Mouse (Mus musculus): ENCODE results near the gene Dst. TPM values are rescaled to one million over a fixed set of nuclear protein-coding genes. Genes with fewer than 3 reads are reported as not detected.

Gene Dst
- polyA plus RNA-seq, 1 experiment from 2014 or later, result 25.9 TPM

- Histone ChIP-seq H3K27ac (peak overlapping the region; percentile 45; the same call in 1 of the 2 replicates), H3K9me3 (no peaks in the 10 kb centered on the region), H3K4me1 (replicated peaks) (peaks cover 51% of the 10 kb centered on the region), H3K27me3 (ENCODE audit: insufficient read depth, poor library complexity, severe bottlenecking) (peaks cover 3% of the 10 kb centered on the region; the same call in 1 of the 2 replicates), H3K4me3 (peak overlapping the region; percentile 51), H3K36me3 (0 out of 2 replicates have a peak, but pooled peaks cover 5% of the 10 kb centered on the region)
- 35% methylated on average over 14 of the region's 14 CpGs for WGBS
- DNase-seq (ENCODE audit: low spot score), result peak; percentile 15
Observed at GRCm38 (mm10) chr1:34237211-34237610, 329.2 kb downstream of the Dst start.

- Histone ChIP-seq H3K4me1 (replicated peaks) (peaks cover 51% of the 10 kb centered on the region), H3K27me3 (ENCODE audit: insufficient read depth, poor library complexity, severe bottlenecking) (peaks cover 3% of the 10 kb centered on the region; the same call in 1 of the 2 replicates), H3K27ac (peak overlapping the region; percentile 45; the same call in 1 of the 2 replicates), H3K4me3 (peak overlapping the region; percentile 51), H3K9me3 (no peaks in the 10 kb centered on the region), H3K36me3 (peaks cover 10% of the 10 kb centered on the region)
- 43% methylated on average over 12 of the region's 12 CpGs for WGBS
- DNase-seq (ENCODE audit: low spot score), result peak; percentile 15
Observed at GRCm38 (mm10) chr1:34237689-34238091, 329.7 kb downstream of the Dst start.

- 38% methylated on average over 6 of the region's 6 CpGs for WGBS
- Histone ChIP-seq H3K4me1 (replicated peaks) (peaks cover 49% of the 10 kb centered on the region), H3K4me3 (peak overlapping the region; percentile 51), H3K27ac (peak overlapping the region; percentile 45), H3K27me3 (ENCODE audit: insufficient read depth, poor library complexity, severe bottlenecking) (peaks cover 3% of the 10 kb centered on the region; the same call in 1 of the 2 replicates), H3K9me3 (no peaks in the 10 kb centered on the region), H3K36me3 (peaks cover 15% of the 10 kb centered on the region)
- peak; percentile 10 for DNase-seq (ENCODE audit: low spot score)
Observed at GRCm38 (mm10) chr1:34238231-34238630, 330.2 kb downstream of the Dst start.

DNA sequence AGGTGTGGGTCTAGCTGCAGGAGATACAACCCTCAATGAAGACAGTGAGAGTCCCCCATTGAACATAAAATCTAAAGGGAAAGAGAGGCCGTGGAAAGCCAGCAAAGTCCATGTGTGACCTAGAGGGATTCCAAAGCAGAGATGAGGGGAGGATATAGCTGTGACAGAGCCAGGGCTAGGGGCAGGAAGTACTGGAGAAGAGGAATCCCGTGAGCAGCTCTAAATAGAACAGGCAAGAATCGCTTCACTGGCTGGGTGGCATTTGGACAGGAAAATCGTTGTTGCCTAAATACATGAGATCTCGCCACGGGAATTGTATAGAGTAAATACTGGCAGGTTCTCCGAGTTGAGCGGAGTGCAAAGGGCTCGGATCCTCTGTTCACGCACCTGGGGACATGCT is 336.7 kb downstream of the Dst start:
- no peak overlapping the region for H3K27ac ChIP-seq
- H3K4me3 ChIP-seq, result no peak overlapping the region
- no peaks in the 10 kb centered on the region for H3K27me3 ChIP-seq (ENCODE audit: insufficient read depth, poor library complexity, severe bottlenecking)
- no peaks in the 10 kb centered on the region for H3K9me3 ChIP-seq
- H3K36me3 ChIP-seq, result peaks cover 67% of the 10 kb centered on the region
- DNase-seq (ENCODE audit: low spot score), result no peak
- no peaks in the 10 kb centered on the region for H3K4me1 ChIP-seq (replicated peaks)
- WGBS, result 91% methylated on average over 10 of the region's 10 CpGs

DNA sequence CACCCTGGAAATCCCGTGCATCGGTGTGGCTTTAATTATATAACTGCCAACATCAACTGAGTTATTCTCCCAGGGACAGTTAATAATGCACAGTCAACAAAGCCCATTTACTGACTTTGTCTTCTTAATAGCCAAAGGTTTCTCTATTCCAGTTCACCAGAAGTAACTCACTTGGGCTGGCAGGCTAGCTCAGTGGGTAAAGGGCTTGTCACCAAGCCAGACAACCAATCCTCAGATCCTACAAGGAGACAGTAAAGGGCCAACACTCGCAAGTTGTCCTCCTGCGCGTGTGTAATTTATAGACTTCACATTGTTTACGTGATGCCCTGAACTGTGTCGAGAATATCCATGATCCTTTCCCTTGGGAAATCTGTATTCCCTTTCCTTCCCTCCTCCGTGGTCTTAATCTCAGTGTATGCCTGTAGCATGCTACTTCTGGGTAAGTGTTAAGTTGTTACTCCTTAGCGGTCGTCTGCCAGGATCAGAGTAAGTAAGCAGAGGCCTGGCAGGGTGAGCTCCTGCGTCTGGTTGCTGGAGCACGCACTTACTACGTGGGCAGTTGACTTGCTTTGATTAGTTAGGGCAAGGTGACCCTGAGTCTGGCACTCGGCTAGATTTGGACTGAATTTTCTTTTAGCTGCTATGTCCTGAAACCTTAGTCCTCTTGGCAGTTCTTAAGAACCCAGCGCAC is 338.1 kb downstream of the Dst start:
- H3K27me3 ChIP-seq (ENCODE audit: insufficient read depth, poor library complexity, severe bottlenecking), result no peaks in the 10 kb centered on the region
- no peak for DNase-seq (ENCODE audit: low spot score)
- H3K4me3 ChIP-seq, result no peak overlapping the region
- H3K27ac ChIP-seq, result no peak overlapping the region
- WGBS, result 95% methylated on average over 15 of the region's 15 CpGs
- no peaks in the 10 kb centered on the region for H3K4me1 ChIP-seq (replicated peaks)
- no peaks in the 10 kb centered on the region for H3K9me3 ChIP-seq
- H3K36me3 ChIP-seq, result peaks cover 79% of the 10 kb centered on the region

DNA sequence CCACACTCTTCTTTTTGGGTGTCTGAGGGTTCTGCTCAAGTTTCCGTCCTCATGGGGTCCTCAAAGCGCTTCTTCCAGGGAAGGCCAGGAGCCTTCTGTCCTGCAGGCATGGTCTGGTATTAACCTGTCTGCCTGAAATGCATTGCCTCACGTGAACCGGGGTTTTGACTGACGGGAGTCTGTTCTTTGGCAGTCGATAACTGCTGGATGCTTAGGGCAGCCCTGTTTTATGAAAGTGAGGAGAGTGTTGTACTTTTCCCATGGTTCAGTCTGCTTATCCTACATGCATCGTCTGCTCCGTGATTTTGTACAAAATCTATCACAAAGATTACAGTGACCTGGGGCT is 338.6 kb downstream of the Dst start:
- Histone ChIP-seq H3K9me3 (no peaks in the 10 kb centered on the region), H3K4me1 (replicated peaks) (no peaks in the 10 kb centered on the region), H3K27ac (no peak overlapping the region), H3K4me3 (no peak overlapping the region), H3K27me3 (ENCODE audit: insufficient read depth, poor library complexity, severe bottlenecking) (no peaks in the 10 kb centered on the region), H3K36me3 (peaks cover 83% of the 10 kb centered on the region)
- 93% methylated on average over 8 of the region's 8 CpGs for WGBS
- DNase-seq (ENCODE audit: low spot score), result no peak

DNA sequence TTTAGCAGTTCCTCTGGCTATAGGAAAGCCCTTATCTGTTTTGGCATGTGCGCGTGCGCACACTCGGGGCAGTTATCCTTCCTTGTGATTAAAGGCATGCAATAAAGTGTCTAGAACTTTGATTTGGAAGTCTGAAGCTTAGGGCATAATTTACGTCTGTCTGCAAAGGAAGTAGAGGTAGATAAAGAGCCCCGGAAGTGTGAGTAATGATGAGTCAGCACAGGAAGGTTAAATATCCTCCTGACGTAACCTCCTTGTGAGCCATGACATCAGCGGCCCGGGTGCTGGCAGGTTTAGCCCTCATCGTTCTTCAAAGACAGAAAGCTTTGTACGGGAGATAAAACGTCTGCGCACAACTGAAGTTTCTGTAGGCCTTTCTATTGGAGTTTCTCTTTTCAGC is 343.1 kb downstream of the Dst start:
- WGBS, result 94% methylated on average over 13 of the region's 13 CpGs
- no peaks in the 10 kb centered on the region for H3K27me3 ChIP-seq (ENCODE audit: insufficient read depth, poor library complexity, severe bottlenecking)
- H3K36me3 ChIP-seq, result peaks cover 90% of the 10 kb centered on the region
- no peaks in the 10 kb centered on the region for H3K4me1 ChIP-seq (replicated peaks)
- no peak overlapping the region for H3K4me3 ChIP-seq
- no peak for DNase-seq (ENCODE audit: low spot score)
- H3K27ac ChIP-seq, result no peak overlapping the region
- no peaks in the 10 kb centered on the region for H3K9me3 ChIP-seq

DNA sequence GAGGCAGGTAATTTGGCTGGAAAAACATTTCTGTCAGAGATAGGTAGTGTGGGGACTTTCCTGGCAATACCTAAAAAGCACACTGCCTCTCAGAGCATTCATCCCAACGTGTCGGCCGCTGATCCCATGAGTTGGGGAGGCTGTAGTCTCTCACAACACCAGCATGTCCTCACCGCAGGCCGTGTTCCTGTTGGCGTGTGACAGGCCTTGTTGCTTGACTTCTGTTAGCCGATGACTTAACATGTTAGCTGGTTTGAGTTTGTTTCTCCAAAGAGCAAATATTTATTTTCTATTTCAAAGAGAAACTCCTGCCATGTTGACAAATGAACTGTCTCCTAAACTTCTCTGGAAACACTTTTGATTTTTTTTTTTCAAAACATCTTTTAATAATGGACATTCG is 344.2 kb downstream of the Dst start:
- no peak for DNase-seq (ENCODE audit: low spot score)
- H3K9me3 ChIP-seq, result no peaks in the 10 kb centered on the region
- H3K4me3 ChIP-seq, result no peak overlapping the region
- H3K27me3 ChIP-seq (ENCODE audit: insufficient read depth, poor library complexity, severe bottlenecking), result no peaks in the 10 kb centered on the region
- WGBS, result 90% methylated on average over 8 of the region's 8 CpGs
- H3K27ac ChIP-seq, result no peak overlapping the region
- H3K36me3 ChIP-seq, result peaks cover 94% of the 10 kb centered on the region
- H3K4me1 ChIP-seq (replicated peaks), result no peaks in the 10 kb centered on the region

DNA sequence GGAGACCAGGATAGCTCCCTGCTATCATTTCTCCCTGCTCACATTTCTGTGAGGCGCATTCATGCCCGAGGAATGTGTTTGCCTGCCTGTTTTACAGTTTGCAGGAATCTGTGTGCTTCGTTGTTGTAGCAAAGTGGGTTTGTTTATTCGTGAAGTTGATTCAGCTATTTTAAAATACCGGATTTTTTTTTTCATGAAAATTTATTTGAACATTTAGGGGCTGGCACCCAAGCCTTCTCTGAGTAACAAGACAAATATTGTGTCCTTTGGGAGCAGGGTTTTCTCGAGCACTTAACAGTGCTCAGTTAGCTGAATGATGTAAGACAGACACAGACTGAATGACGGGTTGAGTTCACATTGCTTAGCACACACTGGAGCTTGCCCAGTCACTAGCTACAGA is 345.9 kb downstream of the Dst start:
- Histone ChIP-seq H3K4me1 (replicated peaks) (no peaks in the 10 kb centered on the region), H3K36me3 (peaks cover 96% of the 10 kb centered on the region), H3K27ac (no peak overlapping the region), H3K9me3 (no peaks in the 10 kb centered on the region), H3K4me3 (no peak overlapping the region), H3K27me3 (ENCODE audit: insufficient read depth, poor library complexity, severe bottlenecking) (no peaks in the 10 kb centered on the region)
- no peak for DNase-seq (ENCODE audit: low spot score)
- WGBS, result 87% methylated on average over 7 of the region's 7 CpGs

DNA sequence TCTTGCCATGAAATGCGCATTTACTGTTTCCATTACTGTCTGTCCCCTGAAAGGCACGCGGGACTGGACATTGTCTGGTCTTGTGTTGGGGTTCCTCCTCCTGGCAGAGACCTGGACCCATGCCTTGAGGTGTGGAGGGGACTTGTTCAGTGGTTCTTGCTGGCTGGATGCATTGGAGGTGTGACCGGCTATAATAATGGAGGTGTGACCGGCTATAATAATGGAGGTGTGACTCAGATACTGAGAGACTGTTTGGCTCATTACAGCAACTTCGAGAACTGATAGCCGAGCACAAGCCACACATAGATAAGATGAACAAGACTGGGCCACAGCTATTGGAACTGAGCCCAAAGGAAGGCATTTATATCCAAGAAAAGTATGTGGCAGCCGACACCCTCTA is 351.9 kb downstream of the Dst start:
- Histone ChIP-seq H3K4me1 (replicated peaks) (no peaks in the 10 kb centered on the region), H3K4me3 (no peak overlapping the region), H3K36me3 (peaks cover 95% of the 10 kb centered on the region), H3K27me3 (ENCODE audit: insufficient read depth, poor library complexity, severe bottlenecking) (no peaks in the 10 kb centered on the region), H3K27ac (no peak overlapping the region), H3K9me3 (no peaks in the 10 kb centered on the region)
- no peak for DNase-seq (ENCODE audit: low spot score)
- WGBS, result 95% methylated on average over 8 of the region's 8 CpGs

DNA sequence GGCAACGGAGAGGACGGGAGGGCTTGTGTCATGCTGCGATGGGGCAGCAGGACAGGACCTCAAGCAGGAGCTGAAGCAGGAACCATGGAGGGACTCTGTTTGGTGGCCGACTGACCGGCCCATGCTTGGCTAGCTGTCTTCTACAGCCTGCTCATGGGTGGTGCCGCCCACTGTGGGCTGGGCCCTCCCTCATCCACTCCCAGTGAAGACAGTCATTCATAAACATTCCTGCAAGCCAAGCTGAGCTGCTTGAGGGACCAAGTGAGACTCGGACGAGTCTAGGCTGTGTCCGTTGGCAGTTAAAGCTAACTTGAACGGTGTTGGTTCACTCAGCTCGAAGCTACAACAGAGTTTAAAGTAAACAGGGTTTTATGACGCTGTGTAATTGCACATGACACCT is 353.0 kb downstream of the Dst start:
- no peak overlapping the region for H3K4me3 ChIP-seq
- no peaks in the 10 kb centered on the region for H3K4me1 ChIP-seq (replicated peaks)
- no peaks in the 10 kb centered on the region for H3K27me3 ChIP-seq (ENCODE audit: insufficient read depth, poor library complexity, severe bottlenecking)
- no peaks in the 10 kb centered on the region for H3K9me3 ChIP-seq
- DNase-seq (ENCODE audit: low spot score), result no peak
- no peak overlapping the region for H3K27ac ChIP-seq
- H3K36me3 ChIP-seq, result peaks cover 95% of the 10 kb centered on the region
- 86% methylated on average over 12 of the region's 12 CpGs for WGBS

DNA sequence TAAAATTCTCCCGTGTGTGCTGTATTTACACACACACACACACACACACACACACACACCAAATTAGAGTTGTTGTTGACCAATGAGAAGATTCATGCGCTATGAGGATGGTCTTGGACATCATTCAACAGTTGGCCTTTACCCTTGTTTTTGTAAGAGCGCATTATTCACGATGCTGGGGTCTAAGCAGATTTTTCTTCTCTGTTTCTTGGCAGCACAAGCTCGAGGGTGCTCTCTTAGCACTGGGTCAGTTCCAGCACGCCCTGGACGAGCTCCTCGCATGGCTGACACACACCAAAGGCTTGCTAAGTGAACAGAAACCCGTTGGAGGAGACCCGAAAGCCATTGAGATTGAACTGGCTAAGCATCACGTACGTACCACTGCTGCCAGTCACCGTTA is 360.5 kb downstream of the Dst start:
- Histone ChIP-seq H3K27ac (no peak overlapping the region), H3K4me1 (replicated peaks) (no peaks in the 10 kb centered on the region), H3K36me3 (peaks cover 95% of the 10 kb centered on the region), H3K9me3 (no peaks in the 10 kb centered on the region), H3K27me3 (ENCODE audit: insufficient read depth, poor library complexity, severe bottlenecking) (no peaks in the 10 kb centered on the region), H3K4me3 (no peak overlapping the region)
- 91% methylated on average over 13 of the region's 13 CpGs for WGBS
- DNase-seq (ENCODE audit: low spot score), result no peak

- H3K36me3 ChIP-seq, result peaks cover 95% of the 10 kb centered on the region
- no peak for DNase-seq (ENCODE audit: low spot score)
- 90% methylated on average over 11 of the region's 11 CpGs for WGBS
Observed at GRCm38 (mm10) chr1:34269578-34269977, 361.6 kb downstream of the Dst start.

GRCm38 (mm10) chr1:34273922-34274321 is 365.9 kb downstream of the Dst start:
- H3K9me3 ChIP-seq, result no peaks in the 10 kb centered on the region
- DNase-seq (ENCODE audit: low spot score), result no peak
- no peak overlapping the region for H3K4me3 ChIP-seq
- H3K4me1 ChIP-seq (replicated peaks), result no peaks in the 10 kb centered on the region
- no peaks in the 10 kb centered on the region for H3K27me3 ChIP-seq (ENCODE audit: insufficient read depth, poor library complexity, severe bottlenecking)
- H3K36me3 ChIP-seq, result peaks cover 99% of the 10 kb centered on the region
- 93% methylated on average over 12 of the region's 12 CpGs for WGBS
- no peak overlapping the region for H3K27ac ChIP-seq

More at GRCm38 (mm10) chr1:34269578-34269977, 361.6 kb downstream of the Dst start:
- H3K4me1 ChIP-seq (replicated peaks), result no peaks in the 10 kb centered on the region
- H3K27me3 ChIP-seq (ENCODE audit: insufficient read depth, poor library complexity, severe bottlenecking), result no peaks in the 10 kb centered on the region
- H3K27ac ChIP-seq, result no peak overlapping the region
- no peak overlapping the region for H3K4me3 ChIP-seq
- H3K9me3 ChIP-seq, result no peaks in the 10 kb centered on the region

Measured in hindbrain, embryonic 10.5 days (tissue).